Mouse (Mus musculus) adrenal gland, postnatal 0 days (tissue): Measurements from ENCODE around the gene Pdzd4. TPM values are rescaled to one million over a fixed set of nuclear protein-coding genes. Genes with fewer than 3 reads are reported as not detected.

ENCODE experiments used
- polyA plus RNA-seq: library from polyadenylated mRNA; unstranded; fragments of >200 nt; fragmentation: Nextera tagmentation; extraction: Ambion mirVana; gene quantifications from 2 replicates; pipeline ENCODE4 v1.2.1, GENCODE M21; 2015

Pdzd4 gene
- polyA plus RNA-seq: 0.47 and 0.80 TPM in 2 replicates

GRCm38 (mm10) chrX:73824185-73825151 lies at the start of gene Pdzd4:
Pdzd4 (minus strand) TSS chrX:73824969.

GRCm38 (mm10) chrX:73786364-73787224 lies 38.2 kb downstream of the Pdzd4 start, which contains the start of the genes Idh3g and Ssr4:
Idh3g (minus strand) TSS chrX:73786897.
Ssr4 (plus strand) TSS chrX:73787028.

GRCm38 (mm10) chrX:73774168-73774760 lies 50.5 kb downstream of the Pdzd4 start, which contains the start of gene Srpk3:
Srpk3 (plus strand) TSS chrX:73774405.

GRCm38 (mm10) chrX:73756334-73757140 lies 68.2 kb downstream of the Pdzd4 start, which contains the start of gene Plxnb3:
Plxnb3 (plus strand) TSS chrX:73757090.

Other genes with a start within 250 kb of the Pdzd4 start
- gene Dusp9, start 185.6 kb downstream of the Pdzd4 start, polyA plus RNA-seq: 1.3 and 1.9 TPM in 2 replicates
- 21.9 and 26.7 TPM in 2 replicates for gene Pnck, start 164.9 kb downstream of the Pdzd4 start, polyA plus RNA-seq
- 5.1 and 6.5 TPM in 2 replicates for gene Slc6a8, start 151.8 kb downstream of the Pdzd4 start, polyA plus RNA-seq
- gene Bcap31, start 108.8 kb downstream of the Pdzd4 start, polyA plus RNA-seq: 247 and 325 TPM in 2 replicates
- gene Abcd1, start 108.4 kb downstream of the Pdzd4 start, polyA plus RNA-seq: 13.7 and 17.9 TPM in 2 replicates
- gene Plxnb3, start 67.9 kb downstream of the Pdzd4 start, polyA plus RNA-seq: 0.84 and 1.1 TPM in 2 replicates
- gene Srpk3, start 50.6 kb downstream of the Pdzd4 start, polyA plus RNA-seq: 0.60 and 1.4 TPM in 2 replicates
- gene Idh3g, start 38.1 kb downstream of the Pdzd4 start, polyA plus RNA-seq: 175 and 260 TPM in 2 replicates
- gene Ssr4, start 37.9 kb downstream of the Pdzd4 start, polyA plus RNA-seq: 368 and 460 TPM in 2 replicates
- 0.14 and 0.32 TPM in 2 replicates for gene Avpr2, start 67.1 kb upstream of the Pdzd4 start, polyA plus RNA-seq
- 12.5 and 39.4 TPM in 2 replicates for gene L1cam, start 71.1 kb upstream of the Pdzd4 start, polyA plus RNA-seq
- 1.3 and 2.4 TPM in 2 replicates for gene Arhgap4, start 96.9 kb upstream of the Pdzd4 start, polyA plus RNA-seq
- 78.0 and 87.4 TPM in 2 replicates for gene Naa10, start 97.0 kb upstream of the Pdzd4 start, polyA plus RNA-seq
- 37.8 and 46.5 TPM in 2 replicates for gene Renbp, start 105.9 kb upstream of the Pdzd4 start, polyA plus RNA-seq
- gene Hcfc1, start 141.4 kb upstream of the Pdzd4 start, polyA plus RNA-seq: 19.2 and 25.3 TPM in 2 replicates
- gene Irak1, start 198.9 kb upstream of the Pdzd4 start, polyA plus RNA-seq: 41.3 and 70.0 TPM in 2 replicates